Mouse (Mus musculus): Measurements from ENCODE around the gene Tbc1d8.

DNA sequence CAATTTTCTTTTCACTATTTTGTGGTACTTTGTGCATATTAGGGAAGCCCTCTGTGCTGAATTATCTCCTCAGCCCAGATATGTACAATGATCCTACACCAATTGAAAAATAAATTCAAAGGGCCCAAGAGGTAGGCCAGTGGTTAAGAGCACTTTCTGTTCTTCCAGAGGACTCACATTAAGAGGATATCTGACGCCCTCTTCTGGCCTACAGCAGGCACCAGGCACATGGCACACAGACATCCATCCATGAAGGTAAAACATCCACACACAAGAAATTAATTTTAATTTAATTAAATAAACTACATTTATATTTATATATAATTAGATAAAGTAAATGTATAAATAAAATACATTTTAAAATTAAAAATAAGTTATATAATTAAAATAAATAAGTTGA lies 25.7 kb upstream of the Tbc1d8 start:
- peak; percentile 72 for TF ChIP-seq CTCF (conservative IDR thresholded peaks at IDR 0.05; ENCODE audit: insufficient read depth, insufficient read length, low read depth, low read length)
- TF ChIP-seq POLR2A (IDR thresholded peaks at IDR 0.05; ENCODE audit: low read depth, low read length): no peak

All from kidney, adult 2 months (tissue).